Mouse (Mus musculus) A20 (cell line): ENCODE data around the gene Psg26.
"Not testable (repeated sequence)": the region's sequence is repeated elsewhere in the genome, so short reads cannot be mapped to it uniquely, and the experiment has no call there.

Source experiments
- DNase-seq: peaks from one replicate; pipeline ENCODE4 v3.0.0-alpha.2; 2011; ENCODE audit warnings: low read depth, low spot score

The Psg26 gene

DNA sequence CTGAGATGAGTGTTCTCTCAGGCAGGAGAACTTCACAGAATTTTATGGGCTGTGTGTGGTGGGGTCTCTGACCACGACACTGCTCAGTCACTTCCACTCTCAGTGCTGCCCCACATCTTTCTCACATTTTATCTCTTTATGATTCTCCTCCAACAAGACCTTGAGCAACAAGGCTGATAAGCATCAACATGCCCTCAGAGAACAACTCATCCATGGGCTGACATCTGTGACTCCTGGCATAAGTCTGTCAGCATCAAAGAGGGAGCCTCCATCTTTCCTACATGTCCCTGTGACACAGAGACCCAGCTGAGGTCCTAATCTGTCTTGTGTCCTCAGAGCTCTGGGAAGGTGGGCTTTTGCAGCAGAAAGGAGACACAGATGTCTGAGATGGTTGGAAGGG lies at the start of gene Psg26:
Gene Psg26 (minus strand): TSS at position 101 of the 400 bp plus-strand sequence.
- DNase-seq = no peak

DNA sequence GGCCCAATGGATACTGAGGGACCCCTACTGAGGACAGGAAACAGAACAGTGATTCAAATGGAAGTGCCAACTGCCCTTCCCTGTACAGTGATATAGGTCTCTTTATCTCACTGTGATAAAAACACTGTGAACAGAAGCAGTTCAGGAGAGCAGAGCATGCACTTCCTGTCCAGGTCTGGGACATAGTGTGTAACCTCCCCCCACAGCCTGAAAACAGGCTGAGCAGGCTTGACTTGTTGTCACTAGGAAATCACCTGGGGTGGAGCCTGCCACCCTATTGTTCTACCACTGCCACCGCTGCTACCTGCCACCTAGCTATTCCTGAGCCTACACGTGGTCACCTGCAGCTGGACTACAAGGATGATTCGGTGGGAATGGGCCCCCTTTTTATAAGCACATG lies 49.4 kb upstream of the Psg26 start:
- DNase-seq = no peak

DNA sequence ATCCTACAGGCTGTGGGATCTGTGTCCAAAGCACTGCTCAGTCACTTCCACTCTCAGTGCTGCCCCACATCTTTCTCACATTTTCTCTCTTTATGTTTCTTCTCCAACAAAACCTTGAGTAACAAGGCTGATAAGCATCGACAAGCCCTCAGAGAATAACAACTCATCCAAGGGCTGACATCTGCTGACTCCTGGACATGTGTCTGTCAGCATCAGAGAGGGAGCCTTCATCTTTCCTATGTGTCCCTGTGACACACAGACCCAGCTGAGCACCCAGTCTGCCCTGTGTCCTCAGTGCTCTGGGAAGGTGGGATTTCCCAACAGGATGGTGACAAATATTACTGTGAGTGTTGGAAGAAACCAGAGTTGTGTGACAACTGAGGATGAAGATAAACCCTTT lies 48.2 kb upstream of the Psg26 start, which contains the start of gene Psg25:
Gene Psg25 (minus strand): TSS at position 101 of the 400 bp plus-strand sequence.
- no peak for DNase-seq

DNA sequence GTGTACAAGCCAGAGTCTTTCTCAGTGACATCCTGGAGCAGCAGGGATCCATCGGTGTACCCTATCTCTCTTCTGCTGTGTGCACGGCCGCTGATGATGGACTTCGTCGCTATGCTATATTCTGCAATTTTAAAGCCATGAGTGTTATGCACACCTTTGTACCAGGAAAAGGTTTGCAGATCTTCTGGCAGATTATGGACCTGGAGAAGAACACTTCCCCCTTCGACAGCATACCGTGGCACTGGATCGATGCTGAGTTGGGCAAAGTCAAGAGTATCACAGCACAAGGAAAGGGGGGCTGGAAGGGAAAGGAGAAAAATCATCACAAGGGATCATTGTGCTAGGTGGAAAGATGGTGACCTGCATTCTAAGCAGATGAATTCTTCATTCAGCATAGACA lies 40.7 kb upstream of the Psg26 start:
- DNase-seq = no peak

DNA sequence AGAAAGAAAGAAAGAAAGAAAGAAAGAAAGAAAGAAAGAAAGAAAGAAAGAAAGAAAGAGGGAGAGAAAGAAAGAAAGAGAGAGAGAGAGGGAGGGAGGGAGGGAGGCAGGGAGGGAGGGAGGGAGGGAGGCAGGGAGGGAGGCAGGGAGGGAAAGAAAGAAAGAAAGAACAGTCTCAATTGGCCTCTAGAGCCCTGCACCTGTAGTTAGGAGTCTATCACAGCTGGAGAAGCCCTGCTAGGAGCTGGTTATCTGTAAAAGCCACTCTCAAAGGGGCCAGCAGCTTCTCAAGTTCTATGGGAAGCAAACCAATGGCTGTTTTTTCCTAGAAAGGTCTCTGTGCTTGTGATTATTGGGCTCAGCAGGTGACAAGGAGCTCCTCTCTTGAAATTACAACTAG lies 28.9 kb upstream of the Psg26 start:
- not testable (repeated sequence) for DNase-seq

DNA sequence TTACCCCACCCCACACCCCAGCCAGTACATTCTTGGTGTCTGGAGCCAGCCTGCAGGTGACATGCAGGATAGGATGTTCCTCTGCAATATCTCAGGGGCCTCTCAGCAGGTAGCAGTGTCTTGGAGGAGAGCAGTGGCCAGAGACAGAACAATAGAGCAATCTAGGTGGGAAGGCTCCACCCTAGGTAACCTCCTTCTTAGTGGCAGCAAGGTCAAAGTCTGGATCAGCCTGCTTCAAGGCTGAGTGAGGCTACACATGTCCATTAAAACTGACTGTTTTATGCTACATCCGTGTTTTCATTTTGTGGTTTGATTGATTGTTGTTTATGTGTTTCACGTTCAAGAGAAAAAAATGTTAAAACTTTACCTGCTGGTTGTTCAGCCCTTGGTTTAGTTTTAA lies 28.4 kb upstream of the Psg26 start:
- not testable (repeated sequence) for DNase-seq

DNA sequence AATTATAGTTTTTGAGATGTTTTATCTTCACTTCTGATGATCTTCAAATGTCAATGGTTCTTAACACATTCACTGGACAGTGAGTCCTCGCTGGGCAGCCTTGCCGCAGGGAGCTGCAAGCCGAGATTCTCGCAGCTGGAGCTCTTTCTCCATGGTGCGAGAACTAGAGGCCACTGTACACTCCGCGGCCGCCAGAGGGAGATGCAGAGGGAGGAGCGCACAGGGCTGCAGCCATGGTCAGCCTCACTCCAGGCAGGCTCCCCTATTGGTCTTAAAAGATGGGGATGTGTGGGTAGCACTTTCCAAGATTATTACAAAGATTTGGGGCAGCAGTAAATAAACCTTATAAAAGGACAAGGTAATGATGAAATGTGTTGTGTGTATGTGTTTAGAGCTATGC lies 27.5 kb upstream of the Psg26 start:
- DNase-seq = no peak

DNA sequence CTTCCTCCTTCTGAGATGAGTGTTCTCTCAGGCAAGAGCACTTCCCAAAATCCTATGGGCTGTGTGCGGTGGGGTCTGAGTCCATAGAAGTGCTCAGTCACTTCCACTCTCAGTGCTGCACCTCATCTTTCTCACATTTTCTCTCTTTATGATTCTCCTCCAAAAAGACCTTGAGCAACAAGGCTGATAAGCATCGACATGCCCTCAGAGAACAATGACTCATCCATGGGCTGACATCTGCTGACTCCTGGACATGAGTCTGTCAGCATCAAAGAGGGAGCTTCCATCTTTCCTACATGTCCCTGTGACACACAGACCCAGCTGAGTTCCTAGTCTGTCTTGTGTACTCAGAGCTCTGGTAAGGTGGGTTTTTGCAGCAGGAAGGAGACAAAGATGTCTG lies 52.0 kb downstream of the Psg26 start, which contains the start of gene Psg28:
Gene Psg28 (minus strand): TSS at position 101 of the 400 bp plus-strand sequence.
- DNase-seq = not testable (repeated sequence)
